Mouse (Mus musculus) brain, embryonic 14.5 days (tissue): ENCODE results near the gene Rassf3.

Experiments
- CTCF ChIP-seq: fragments of 200-500 bp; IDR thresholded peaks from 2 replicates; pipeline ENCODE4 v1.5.1; 2012; ENCODE audit warnings: inconsistent platforms, mild to moderate bottlenecking, moderate library complexity, borderline replicate concordance; ENCODE audit not compliant: insufficient read depth, insufficient read length; ENCODE audit errors: extremely low read depth
- POLR2A ChIP-seq: fragments of 200-500 bp; IDR thresholded peaks from 2 replicates; pipeline ENCODE4 v1.6.1; 2012; ENCODE audit warnings: mild to moderate bottlenecking, inconsistent platforms, borderline replicate concordance; ENCODE audit not compliant: poor library complexity, insufficient read depth, insufficient read length, severe bottlenecking; ENCODE audit errors: extremely low read depth

- TF ChIP-seq CTCF = no peak
- TF ChIP-seq POLR2A = no peak
These were observed 12.6 kb upstream of the Rassf3 start for GRCm38 (mm10) chr10:121488623-121489299.
